Mouse (Mus musculus): ENCODE results near the gene 9830107B12Rik. TPM values are rescaled to one million over a fixed set of nuclear protein-coding genes. Genes with fewer than 3 reads are reported as not detected.
"Not testable (repeated sequence)": the region's sequence is repeated elsewhere in the genome, so short reads cannot be mapped to it uniquely, and the experiment has no call there.

Gene 9830107B12Rik
- not detected in 2 replicates for polyA plus RNA-seq (2012)

DNA sequence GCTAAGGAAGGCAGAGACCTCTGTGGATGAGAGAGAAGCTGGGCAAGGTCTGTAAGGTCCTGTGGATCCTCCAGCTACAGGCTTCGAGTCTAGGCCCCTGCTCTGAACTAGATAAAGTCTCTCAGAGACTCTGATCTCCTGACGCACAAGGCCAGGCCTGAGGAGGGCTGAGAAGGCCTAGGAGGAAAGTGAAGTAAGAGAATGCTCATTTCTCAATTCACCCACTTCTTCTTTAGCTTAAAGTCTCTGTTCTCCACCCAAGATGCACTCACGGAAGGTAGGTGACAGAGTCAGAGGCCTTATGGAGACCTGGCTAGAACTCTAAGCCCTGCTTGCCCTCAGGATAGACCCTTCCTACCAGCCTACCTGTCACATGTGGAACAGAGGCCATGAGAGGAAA is at the start of gene 9830107B12Rik:
9830107B12Rik (minus strand) TSS at position 149 of the 400 bp plus-strand sequence.
- no peak within 1 kb of the TSS for H3K4me3 ChIP-seq (replicated peaks)
- H3K9me3 ChIP-seq (ENCODE audit: control insufficient read depth, low read length), result peaks cover 2% of the 10 kb centered on the region; the same call in 1 of the 2 replicates
- no peaks in the 10 kb centered on the region for H3K27me3 ChIP-seq (ENCODE audit: control insufficient read depth)
- H3K36me3 ChIP-seq (ENCODE audit: control insufficient read depth), result no peaks in the 10 kb centered on the region
- TF ChIP-seq GATA1 (IDR thresholded peaks at IDR 0.05; ENCODE audit: low read length) (no peak), TAL1 (IDR thresholded peaks at IDR 0.05; ENCODE audit: low read length) (no peak)
- H3K4me1 ChIP-seq (ENCODE audit: control insufficient read depth), result no peaks in the 10 kb centered on the region

DNA sequence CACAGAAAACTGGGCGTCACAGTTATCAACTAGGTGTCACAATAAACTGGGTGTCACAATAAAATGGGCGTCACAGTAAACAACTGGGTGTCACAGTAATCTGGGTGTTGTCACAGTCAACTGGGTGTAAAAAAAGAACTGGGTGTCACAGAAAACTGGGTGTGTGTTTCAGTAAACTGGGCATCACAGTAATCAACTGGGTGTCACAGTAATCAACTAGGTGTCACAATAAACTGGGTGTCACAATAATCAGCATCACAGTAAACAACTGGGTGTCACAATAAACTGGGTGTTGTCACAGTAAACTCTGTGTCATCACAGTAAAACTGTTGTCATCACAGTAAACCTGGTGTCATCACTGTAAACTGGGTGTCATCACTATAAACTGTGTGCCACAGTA is 46.3 kb upstream of the 9830107B12Rik start:
- Histone ChIP-seq H3K4me3 (replicated peaks) (no peak overlapping the region), H3K27me3 (ENCODE audit: control insufficient read depth) (no peaks in the 10 kb centered on the region), H3K36me3 (ENCODE audit: control insufficient read depth) (no peaks in the 10 kb centered on the region), H3K4me1 (ENCODE audit: control insufficient read depth) (no peaks in the 10 kb centered on the region), H3K9me3 (ENCODE audit: control insufficient read depth, low read length) (peaks cover 24% of the 10 kb centered on the region)
- TF ChIP-seq TAL1 (IDR thresholded peaks at IDR 0.05; ENCODE audit: low read length) (no peak), GATA1 (IDR thresholded peaks at IDR 0.05; ENCODE audit: low read length) (no peak)

DNA sequence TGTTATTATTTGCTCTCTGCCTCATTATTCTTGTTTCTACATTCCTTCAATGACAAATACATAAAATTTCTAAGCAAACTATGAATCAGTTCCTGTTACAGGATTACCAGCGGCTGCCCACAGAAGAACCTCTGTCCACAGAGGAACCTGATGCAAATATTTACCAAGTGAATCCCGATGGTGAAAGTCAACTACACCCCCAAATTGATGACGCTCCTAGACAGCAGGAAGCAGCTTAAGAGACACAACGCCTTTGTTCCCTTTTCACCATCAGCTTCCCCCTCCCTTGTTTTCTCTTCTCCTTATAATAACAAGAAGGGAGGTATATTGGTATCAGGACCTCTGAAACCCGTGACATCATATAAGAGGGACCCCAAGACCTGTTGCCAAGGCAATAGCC is 39.2 kb upstream of the 9830107B12Rik start:
- Histone ChIP-seq H3K9me3 (ENCODE audit: control insufficient read depth, low read length) (no peaks in the 10 kb centered on the region), H3K27me3 (ENCODE audit: control insufficient read depth) (no peaks in the 10 kb centered on the region), H3K4me1 (ENCODE audit: control insufficient read depth) (no peaks in the 10 kb centered on the region), H3K4me3 (replicated peaks) (no peak overlapping the region), H3K36me3 (ENCODE audit: control insufficient read depth) (no peaks in the 10 kb centered on the region)
- TF ChIP-seq TAL1 (IDR thresholded peaks at IDR 0.05; ENCODE audit: low read length) (no peak), GATA1 (IDR thresholded peaks at IDR 0.05; ENCODE audit: low read length) (no peak)

DNA sequence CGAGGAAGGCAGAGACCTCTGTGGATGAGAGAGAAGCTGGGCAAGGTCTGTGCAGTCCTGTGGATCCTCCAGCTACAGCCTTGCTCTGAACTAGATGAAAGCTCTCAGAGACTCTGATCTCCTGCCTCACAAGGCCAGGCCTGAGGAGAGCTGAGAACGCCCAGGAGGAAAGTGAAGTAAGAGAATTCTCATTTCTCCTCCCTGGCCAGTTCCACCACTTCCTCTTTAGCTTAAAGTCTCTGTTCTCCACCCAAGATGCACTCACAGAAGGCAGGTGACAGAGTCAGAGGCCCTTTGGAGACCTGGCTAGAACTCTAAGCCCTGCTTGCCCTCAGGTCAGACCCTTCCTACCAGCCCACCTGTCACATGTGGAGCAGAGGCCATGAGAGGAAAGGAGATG is 21.0 kb upstream of the 9830107B12Rik start, which contains the start of gene A530064D06Rik:
A530064D06Rik (minus strand) TSS at position 173 of the 400 bp plus-strand sequence.
- H3K4me3 ChIP-seq (replicated peaks); H3K27me3 ChIP-seq (ENCODE audit: control insufficient read depth); H3K9me3 ChIP-seq (ENCODE audit: control insufficient read depth, low read length); H3K4me1 ChIP-seq (ENCODE audit: control insufficient read depth); H3K36me3 ChIP-seq (ENCODE audit: control insufficient read depth): not testable (repeated sequence)

DNA sequence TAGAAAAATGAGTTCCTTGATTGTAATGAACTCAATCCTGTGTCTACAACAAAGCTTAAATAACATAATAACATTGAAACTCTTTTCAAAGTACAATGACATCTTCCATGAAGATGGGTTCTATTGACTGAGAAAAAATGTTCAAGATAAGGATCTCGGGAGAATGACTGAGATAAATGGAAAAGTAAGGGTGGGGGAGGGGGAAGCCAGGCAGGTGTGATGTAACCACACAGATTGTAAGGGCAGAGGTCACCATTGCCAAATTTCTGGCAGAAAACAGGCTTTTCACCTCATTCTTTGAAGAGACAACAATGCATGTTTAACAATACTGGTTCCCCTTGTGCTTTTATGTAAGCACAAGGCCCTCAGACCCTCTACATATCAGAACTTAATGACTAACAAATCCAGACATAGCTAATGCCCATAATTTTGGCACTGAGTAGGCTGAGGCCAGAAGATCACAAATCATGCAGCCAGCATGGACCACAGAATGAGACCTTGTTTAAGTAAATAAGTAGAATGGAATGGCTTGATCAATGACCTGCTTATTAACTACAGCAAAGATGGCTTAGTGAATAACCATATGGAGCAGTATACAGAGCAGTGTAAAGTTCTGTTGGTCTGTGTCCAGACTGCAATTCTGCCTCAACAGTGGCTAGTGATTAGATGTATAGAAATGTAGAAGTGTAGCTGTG is 11.5 kb upstream of the 9830107B12Rik start:
- H3K9me3 ChIP-seq (ENCODE audit: control insufficient read depth, low read length), result no peaks in the 10 kb centered on the region
- no peaks in the 10 kb centered on the region for H3K27me3 ChIP-seq (ENCODE audit: control insufficient read depth)
- TF ChIP-seq TAL1 (IDR thresholded peaks at IDR 0.05; ENCODE audit: low read length) (no peak), GATA1 (IDR thresholded peaks at IDR 0.05; ENCODE audit: low read length) (no peak)
- H3K36me3 ChIP-seq (ENCODE audit: control insufficient read depth), result no peaks in the 10 kb centered on the region
- H3K4me3 ChIP-seq (replicated peaks), result no peak overlapping the region
- H3K4me1 ChIP-seq (ENCODE audit: control insufficient read depth), result no peaks in the 10 kb centered on the region

DNA sequence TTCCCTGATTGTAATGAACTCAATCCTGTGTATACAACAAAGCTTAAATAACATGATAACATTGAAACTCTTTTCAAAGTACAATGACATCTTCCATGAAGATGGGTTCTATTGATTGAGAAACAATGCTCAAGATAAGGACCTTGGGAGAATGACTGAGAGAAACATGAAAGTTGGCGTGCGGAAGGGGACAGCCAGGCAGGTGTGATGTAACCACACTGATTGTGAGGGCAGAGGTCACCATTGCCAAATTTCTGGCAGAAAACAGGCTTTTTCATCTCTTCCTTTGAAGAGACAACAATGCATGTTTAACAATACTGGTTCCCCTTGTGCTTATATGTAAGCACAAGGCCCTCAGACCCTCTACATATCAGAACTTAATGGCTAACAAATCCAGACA is 13.3 kb downstream of the 9830107B12Rik start:
- TF ChIP-seq TAL1 (IDR thresholded peaks at IDR 0.05; ENCODE audit: low read length) (no peak), GATA1 (IDR thresholded peaks at IDR 0.05; ENCODE audit: low read length) (no peak)
- no peaks in the 10 kb centered on the region for H3K27me3 ChIP-seq (ENCODE audit: control insufficient read depth)
- H3K9me3 ChIP-seq (ENCODE audit: control insufficient read depth, low read length), result no peaks in the 10 kb centered on the region
- no peak overlapping the region for H3K4me3 ChIP-seq (replicated peaks)
- no peaks in the 10 kb centered on the region for H3K36me3 ChIP-seq (ENCODE audit: control insufficient read depth)
- no peaks in the 10 kb centered on the region for H3K4me1 ChIP-seq (ENCODE audit: control insufficient read depth)

DNA sequence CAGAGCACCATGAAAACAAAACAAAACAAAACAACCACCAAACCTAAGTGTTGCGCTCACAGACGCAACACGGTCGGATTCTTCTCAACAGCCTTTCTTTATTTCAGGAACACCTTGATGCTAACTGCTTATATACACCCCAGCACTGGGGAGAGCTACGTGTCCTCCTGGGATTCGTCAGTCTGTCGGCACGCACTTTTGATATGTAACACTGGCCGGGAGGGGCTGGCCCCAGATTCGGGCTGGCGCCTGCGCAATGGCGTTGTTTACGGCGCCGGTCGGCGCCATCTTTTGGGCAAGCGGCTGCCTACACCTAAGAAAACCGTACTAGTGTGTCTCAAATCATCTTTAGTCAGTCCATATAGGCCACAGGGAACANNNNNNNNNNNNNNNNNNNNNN is 25.6 kb downstream of the 9830107B12Rik start:
- H3K36me3 ChIP-seq (ENCODE audit: control insufficient read depth), result no peaks in the 10 kb centered on the region

DNA sequence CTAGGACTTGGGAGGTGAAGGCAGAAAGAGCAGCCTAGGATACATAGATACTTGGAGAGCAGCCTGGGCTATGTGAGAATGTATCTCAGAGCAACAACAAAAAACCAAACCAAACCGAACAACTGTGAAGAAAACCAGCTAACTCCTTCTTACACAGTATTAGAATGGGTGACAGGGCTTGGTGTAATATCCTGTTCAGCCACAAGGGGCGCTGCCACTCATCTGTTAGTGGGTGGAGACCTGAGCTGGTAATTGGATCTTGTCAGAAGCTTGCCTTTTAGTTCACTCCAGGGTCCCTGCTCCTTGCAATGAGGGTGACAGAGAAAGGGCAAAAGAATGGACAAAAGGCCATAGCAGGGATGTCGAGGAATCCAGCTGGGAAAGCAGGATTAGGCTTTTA is 26.4 kb downstream of the 9830107B12Rik start:
- Histone ChIP-seq H3K36me3 (ENCODE audit: control insufficient read depth) (no peaks in the 10 kb centered on the region), H3K9me3 (ENCODE audit: control insufficient read depth, low read length) (no peaks in the 10 kb centered on the region), H3K4me3 (replicated peaks) (no peak overlapping the region), H3K27me3 (ENCODE audit: control insufficient read depth) (no peaks in the 10 kb centered on the region), H3K4me1 (ENCODE audit: control insufficient read depth) (no peaks in the 10 kb centered on the region)
- TF ChIP-seq TAL1 (IDR thresholded peaks at IDR 0.05; ENCODE audit: low read length) (no peak), GATA1 (IDR thresholded peaks at IDR 0.05; ENCODE audit: low read length) (no peak)

More for the DNA sequence above, 25.6 kb downstream of the 9830107B12Rik start:
- no peak for TF ChIP-seq GATA1 (IDR thresholded peaks at IDR 0.05; ENCODE audit: low read length)
- no peak for TF ChIP-seq TAL1 (IDR thresholded peaks at IDR 0.05; ENCODE audit: low read length)
- H3K4me3 ChIP-seq (replicated peaks), result no peak overlapping the region
- no peaks in the 10 kb centered on the region for H3K27me3 ChIP-seq (ENCODE audit: control insufficient read depth)
- H3K4me1 ChIP-seq (ENCODE audit: control insufficient read depth), result no peaks in the 10 kb centered on the region
- H3K9me3 ChIP-seq (ENCODE audit: control insufficient read depth, low read length), result no peaks in the 10 kb centered on the region

DNA sequence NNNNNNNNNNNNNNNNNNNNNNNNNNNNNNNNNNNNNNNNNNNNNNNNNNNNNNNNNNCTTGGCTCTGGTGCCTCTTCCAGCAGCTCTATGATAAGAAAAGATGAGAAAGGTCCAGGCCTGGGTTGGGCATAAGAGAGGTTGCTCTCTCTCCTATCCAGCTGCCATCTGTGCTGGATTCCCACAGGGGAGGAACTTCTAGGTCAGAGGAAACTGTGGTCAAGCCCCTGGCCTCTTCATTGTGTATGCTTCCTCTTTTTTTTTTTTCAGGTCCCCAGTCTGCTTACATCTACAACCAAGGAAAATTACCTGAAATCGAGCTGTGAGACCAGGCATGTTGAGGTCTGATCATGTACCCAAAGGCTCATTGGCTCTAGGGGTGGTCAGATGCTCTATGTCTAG is 27.5 kb downstream of the 9830107B12Rik start:
- H3K27me3 ChIP-seq (ENCODE audit: control insufficient read depth), result no peaks in the 10 kb centered on the region

More for the DNA sequence above, 27.5 kb downstream of the 9830107B12Rik start:
- Histone ChIP-seq H3K36me3 (ENCODE audit: control insufficient read depth) (no peaks in the 10 kb centered on the region), H3K4me1 (ENCODE audit: control insufficient read depth) (no peaks in the 10 kb centered on the region), H3K9me3 (ENCODE audit: control insufficient read depth, low read length) (peaks cover 3% of the 10 kb centered on the region; the same call in 1 of the 2 replicates), H3K4me3 (replicated peaks) (no peak overlapping the region)
- no peak for TF ChIP-seq TAL1 (IDR thresholded peaks at IDR 0.05; ENCODE audit: low read length)
- no peak for TF ChIP-seq GATA1 (IDR thresholded peaks at IDR 0.05; ENCODE audit: low read length)

Measured in erythroblast, embryonic 14.5 days (primary cell).